Mouse (Mus musculus) ovary, postnatal 10 days (tissue): Measurements from ENCODE around the gene Foxd4.
"Not testable (repeated sequence)": the region's sequence is repeated elsewhere in the genome, so short reads cannot be mapped to it uniquely, and the experiment has no call there.

Experiments
- DNase-seq: peaks from one replicate; pipeline ENCODE4 v3.0.0; 2022; ENCODE audit warnings: low spot score

Gene Foxd4

GRCm38 (mm10) chr19:24875129-24875870 lies 25.7 kb downstream of the Foxd4 start, which contains the start of gene Gm10053:
TSS of gene Gm10053 (plus strand) at chr19:24875686.
- DNase-seq, result not testable (repeated sequence)

- no peak for DNase-seq
These were observed 27.1 kb downstream of the Foxd4 start for GRCm38 (mm10) chr19:24873873-24874272.

DNA sequence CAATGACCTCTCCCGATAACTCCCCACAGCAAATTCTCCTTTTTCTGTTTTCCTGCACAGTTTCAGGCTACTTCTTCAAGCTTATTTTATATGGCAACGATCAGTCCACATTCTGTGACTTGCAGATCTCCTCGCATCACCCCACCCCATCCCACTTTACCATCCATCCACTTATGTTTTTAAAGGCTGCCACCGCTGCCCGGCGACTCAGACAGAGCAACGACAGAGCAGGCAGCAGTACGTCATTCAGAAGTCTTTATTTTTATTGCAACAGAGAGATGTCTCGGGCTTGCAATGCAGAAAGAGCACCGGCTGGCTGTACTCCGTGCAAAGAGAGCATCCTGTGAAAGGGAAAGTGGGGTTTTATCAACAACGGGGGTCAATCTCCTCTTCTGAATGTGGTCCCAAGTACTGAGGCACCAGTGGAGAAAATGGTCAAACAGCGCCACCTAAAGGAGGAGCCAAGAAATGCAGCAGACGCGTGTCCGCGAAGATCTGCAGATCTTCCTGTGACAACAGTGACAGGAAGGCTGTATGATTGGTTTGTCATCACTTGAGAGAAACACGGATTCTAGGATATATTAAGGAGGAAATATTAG lies 29.9 kb downstream of the Foxd4 start:
- peak; percentile 31 for DNase-seq

- DNase-seq, result no peak
These were observed 35.6 kb downstream of the Foxd4 start for GRCm38 (mm10) chr19:24865436-24865835.

- peak; percentile 37 for DNase-seq
These were observed 39.2 kb downstream of the Foxd4 start, which contains the start of gene Pgm5 for GRCm38 (mm10) chr19:24861612-24862451. TSS of gene Pgm5 (minus strand) at chr19:24861855.

DNA sequence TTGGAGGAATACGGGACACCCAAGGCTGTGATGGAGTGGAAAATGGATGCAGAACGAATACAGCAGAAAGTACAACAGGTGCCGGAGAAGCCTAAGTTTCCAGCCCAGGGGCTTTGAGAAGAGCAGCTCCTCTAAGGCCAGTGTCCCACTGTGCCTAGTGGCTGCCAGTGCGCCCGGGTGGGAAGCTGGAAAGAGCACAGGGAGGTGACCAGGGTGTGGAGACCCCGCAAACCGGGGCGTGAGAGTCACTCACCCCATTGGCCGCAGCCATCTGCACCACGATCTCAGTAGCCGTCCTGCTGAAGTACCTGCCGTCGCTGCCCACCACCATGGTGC lies 39.8 kb downstream of the Foxd4 start:
- DNase-seq, result no peak

- DNase-seq, result no peak
These were observed 49.3 kb downstream of the Foxd4 start for GRCm38 (mm10) chr19:24851456-24852315.
